Mouse (Mus musculus) intestine, postnatal 0 days (tissue): ENCODE data around the gene Adgrf2. TPM values are rescaled to one million over a fixed set of nuclear protein-coding genes. Genes with fewer than 3 reads are reported as not detected.
A peak's percentile ranks its signal among the peaks of the same experiment; 100 is the strongest.

Experiments
- ATAC-seq: fragments of 200-750 bp; cut with Nextera tagmentation; 2 replicates; pipeline ENCODE4 v1.8.0; 2017; ENCODE audit warnings: mild to moderate bottlenecking, moderate TSS enrichment, moderate library complexity
- H3K27ac ChIP-seq: fragments of 300-500 bp; sonication (generic); 2 replicates; pipeline ENCODE4 v1.5.1; 2014; ENCODE audit warnings: mild to moderate bottlenecking, low read depth, low read length, moderate library complexity
- H3K27me3 ChIP-seq: fragments of 300-500 bp; sonication (generic); replicated peaks from 2 replicates; pipeline ENCODE4 v1.6.1; 2014; ENCODE audit warnings: low read length, mixed read lengths; ENCODE audit not compliant: control insufficient read depth, insufficient read depth
- H3K36me3 ChIP-seq: fragments of 300-500 bp; sonication (generic); 2 replicates; pipeline ENCODE4 v1.6.1; 2014; ENCODE audit warnings: mild to moderate bottlenecking, moderate library complexity; ENCODE audit not compliant: control insufficient read depth, insufficient read depth
- H3K4me1 ChIP-seq: fragments of 300-500 bp; sonication (generic); replicated peaks from 2 replicates; pipeline ENCODE4 v1.6.1; 2014; ENCODE audit warnings: antibody characterized with exemption, low read length, mixed read lengths; ENCODE audit not compliant: control insufficient read depth, insufficient read depth
- H3K4me2 ChIP-seq: fragments of 300-500 bp; sonication (generic); replicated peaks from 2 replicates; pipeline ENCODE4 v1.6.1; 2014; ENCODE audit warnings: low read depth, mild to moderate bottlenecking, moderate library complexity
- H3K4me3 ChIP-seq: fragments of 300-500 bp; sonication (generic); 2 replicates; pipeline ENCODE4 v1.5.1; 2014; ENCODE audit warnings: low read depth, low read length
- H3K9ac ChIP-seq: fragments of 300-500 bp; sonication (generic); 2 replicates; pipeline ENCODE4 v1.6.1; 2014; ENCODE audit warnings: mild to moderate bottlenecking, low read depth, low read length
- H3K9me3 ChIP-seq: fragments of 300-500 bp; sonication (generic); 2 replicates; pipeline ENCODE4 v1.6.1; 2016; ENCODE audit warnings: mixed run types; ENCODE audit not compliant: control insufficient read depth
- CTCF ChIP-seq: sonication (generic); IDR thresholded peaks from 2 replicates; pipeline ENCODE4 v1.5.1; 2016; ENCODE audit warnings: low read depth, mild to moderate bottlenecking, control low read depth, antibody characterized with exemption, moderate library complexity
- WGBS: fragments of 180-500 bp; shearing (Covaris S2); extraction: QIAGEN DNeasy Blood & Tissue Kit; methylation state at CpG from one replicate; pipeline ENCODE4 v1.1.7; 2014; 5-methylcytosine and 5-hydroxymethylcytosine counted together
- polyA plus RNA-seq: library from polyadenylated mRNA; unstranded; fragments of >200 nt; fragmentation: Nextera tagmentation; extraction: Ambion mirVana; gene quantifications from 2 replicates; pipeline ENCODE4 v1.2.1, GENCODE M21; 2015

Adgrf2 gene
- polyA plus RNA-seq, 1 experiment from 2014 or later, result not detected

- H3K9me3 ChIP-seq, result no peaks in the 10 kb centered on the region
- no peak overlapping the region for H3K4me3 ChIP-seq
- H3K36me3 ChIP-seq, result no peaks in the 10 kb centered on the region
- 84% methylated on average over 2 of the region's 2 CpGs for WGBS
- no peaks in the 10 kb centered on the region for H3K27me3 ChIP-seq
- no peak overlapping the region for H3K4me2 ChIP-seq
- no peak overlapping the region for H3K27ac ChIP-seq
- H3K9ac ChIP-seq, result no peak overlapping the region
- no peak for TF ChIP-seq CTCF
- no peak for ATAC-seq
- H3K4me1 ChIP-seq, result no peaks in the 10 kb centered on the region
Measured at GRCm38 (mm10) chr17:42752173-42752572, 10.2 kb upstream of the Adgrf2 start.

GRCm38 (mm10) chr17:42745657-42746420 lies 3.9 kb upstream of the Adgrf2 start:
- Histone ChIP-seq H3K4me2 (no peak overlapping the region), H3K4me3 (no peak overlapping the region), H3K27ac (no peak overlapping the region), H3K4me1 (no peaks in the 10 kb centered on the region), H3K9me3 (no peaks in the 10 kb centered on the region), H3K36me3 (no peaks in the 10 kb centered on the region), H3K27me3 (no peaks in the 10 kb centered on the region), H3K9ac (no peak overlapping the region)
- no peak for TF ChIP-seq CTCF
- WGBS, result 51% methylated on average over 6 of the region's 6 CpGs
- ATAC-seq, result no peak

DNA sequence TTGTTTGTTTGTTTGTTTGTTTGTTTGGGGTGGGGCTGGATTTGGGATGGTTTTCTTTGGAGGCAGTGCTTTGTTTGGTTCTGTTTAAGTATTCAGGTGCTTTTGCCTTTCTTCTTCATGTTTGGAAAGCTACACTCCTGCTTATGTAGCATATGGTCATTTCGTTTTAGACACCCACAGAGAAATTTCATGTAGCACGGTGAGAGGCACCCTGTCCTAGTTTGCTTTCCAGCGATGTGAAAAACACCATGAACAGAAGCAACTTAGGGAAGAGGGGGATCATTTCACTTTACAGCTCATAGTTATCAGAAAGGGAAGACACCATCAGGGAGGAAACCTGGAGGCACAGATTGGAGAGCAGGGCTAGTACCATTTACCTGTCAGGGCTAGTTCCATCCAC lies 844 bp upstream of the Adgrf2 start:
- no peak for TF ChIP-seq CTCF
- Histone ChIP-seq H3K27ac (no peak overlapping the region), H3K27me3 (no peaks in the 10 kb centered on the region), H3K4me2 (no peak overlapping the region), H3K36me3 (no peaks in the 10 kb centered on the region), H3K9ac (no peak overlapping the region), H3K4me1 (no peaks in the 10 kb centered on the region), H3K9me3 (no peaks in the 10 kb centered on the region), H3K4me3 (no peak overlapping the region)
- ATAC-seq, result no peak
- WGBS, result 85% methylated on average over 3 of the region's 3 CpGs

DNA sequence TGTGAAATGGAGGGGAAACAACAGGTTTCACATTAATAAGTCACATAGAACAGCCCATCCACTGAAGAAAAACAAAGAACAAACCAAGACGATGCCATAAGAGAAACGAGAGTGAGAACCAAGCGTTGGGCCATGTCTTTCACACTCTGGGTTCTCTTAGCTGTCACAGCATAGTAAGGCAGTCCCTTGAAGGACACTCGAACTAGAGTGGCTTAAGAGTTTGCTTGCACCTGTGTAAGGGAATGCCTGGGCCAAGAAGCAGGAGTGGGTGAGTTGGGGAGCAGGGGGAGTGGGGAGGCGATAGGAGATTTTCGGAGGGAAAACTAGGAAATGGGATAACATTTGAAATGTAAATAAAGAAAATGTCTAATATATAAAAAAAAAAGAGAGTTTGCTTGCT lies 3.2 kb downstream of the Adgrf2 start:
- no peak overlapping the region for H3K27ac ChIP-seq
- H3K9ac ChIP-seq, result no peak overlapping the region
- H3K4me1 ChIP-seq, result no peaks in the 10 kb centered on the region
- H3K4me3 ChIP-seq, result no peak overlapping the region
- no peaks in the 10 kb centered on the region for H3K36me3 ChIP-seq
- no peaks in the 10 kb centered on the region for H3K27me3 ChIP-seq
- H3K4me2 ChIP-seq, result no peak overlapping the region
- H3K9me3 ChIP-seq, result no peaks in the 10 kb centered on the region
- ATAC-seq, result no peak
- WGBS, result 83% methylated on average over 6 of the region's 6 CpGs
- TF ChIP-seq CTCF, result no peak

DNA sequence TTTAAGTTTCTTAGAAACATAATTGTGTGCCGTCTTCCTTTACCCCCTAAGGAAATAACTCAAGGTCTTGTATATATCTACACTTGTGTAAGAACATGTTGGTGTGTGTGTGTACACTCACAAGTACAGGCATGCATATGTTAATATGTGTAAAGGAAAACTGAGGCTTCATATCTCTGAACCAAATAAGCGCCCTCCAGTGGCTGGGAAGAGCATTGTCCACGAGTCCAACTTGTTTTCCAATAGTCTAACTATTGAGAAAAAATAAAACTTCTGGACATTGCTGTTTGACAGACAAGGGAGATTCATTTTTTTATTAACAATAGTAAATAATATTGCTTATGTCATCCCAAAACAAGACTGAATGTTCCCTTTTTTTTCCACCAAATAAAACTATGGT lies 24.8 kb downstream of the Adgrf2 start:
- 47% methylated on average over 3 of the region's 3 CpGs for WGBS
- no peak overlapping the region for H3K4me3 ChIP-seq

DNA sequence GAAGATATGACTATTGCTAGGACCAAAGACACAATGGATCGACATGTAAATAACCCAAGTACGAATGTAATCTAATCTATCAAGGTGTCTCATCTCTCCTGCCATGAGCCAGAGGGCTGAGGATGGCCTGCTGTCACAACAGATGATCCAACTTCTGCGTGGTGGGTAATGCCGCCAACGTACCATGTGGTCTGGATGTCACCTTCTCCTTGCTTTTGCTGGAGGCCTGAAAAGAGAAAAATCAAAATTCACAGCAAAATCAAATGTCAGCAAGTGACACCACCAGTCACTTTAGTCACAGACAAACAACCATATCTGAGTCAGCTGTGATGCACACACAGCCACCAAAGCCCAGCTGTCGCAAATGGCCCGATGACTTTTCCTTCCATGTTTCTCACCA lies 27.0 kb downstream of the Adgrf2 start:
- WGBS, result 91% methylated on average over 7 of the region's 7 CpGs
- no peak overlapping the region for H3K4me3 ChIP-seq
- TF ChIP-seq CTCF, result no peak
- H3K9me3 ChIP-seq, result no peaks in the 10 kb centered on the region
- ATAC-seq, result no peak
- H3K27ac ChIP-seq, result no peak overlapping the region
- no peak overlapping the region for H3K9ac ChIP-seq
- H3K4me2 ChIP-seq, result no peak overlapping the region
- no peaks in the 10 kb centered on the region for H3K27me3 ChIP-seq
- H3K4me1 ChIP-seq, result no peaks in the 10 kb centered on the region
- no peaks in the 10 kb centered on the region for H3K36me3 ChIP-seq

More for the DNA sequence above, 24.8 kb downstream of the Adgrf2 start:
- no peak overlapping the region for H3K27ac ChIP-seq
- no peaks in the 10 kb centered on the region for H3K9me3 ChIP-seq
- no peak for ATAC-seq
- no peak overlapping the region for H3K9ac ChIP-seq
- no peaks in the 10 kb centered on the region for H3K27me3 ChIP-seq
- no peaks in the 10 kb centered on the region for H3K36me3 ChIP-seq
- H3K4me1 ChIP-seq, result no peaks in the 10 kb centered on the region
- peak; percentile 49 for TF ChIP-seq CTCF
- H3K4me2 ChIP-seq, result no peak overlapping the region
